Mouse (Mus musculus) heart, embryonic 11.5 days (tissue): ENCODE measurements at regions not wholly inside any gene's neighbourhood (a gene's known extent, or its start where the extent isn't known, plus 50 kb on each side); places are given as distances from the start of the nearest gene placed in this dataset.
A peak's percentile ranks its signal among the peaks of the same experiment; 100 is the strongest.

Experiments used
- ATAC-seq: fragments of 200-750 bp; cut with Nextera tagmentation; replicated peaks from 2 replicates; pipeline ENCODE4 v1.8.0; 2017; ENCODE audit warnings: moderate library complexity; ENCODE audit not compliant: insufficient number of reproducible peaks, low FRiP score, low TSS enrichment
- H3K27ac ChIP-seq: fragments of 300-500 bp; sonication (generic); 2 replicates; pipeline ENCODE4 v1.5.1; 2014; ENCODE audit warnings: mild to moderate bottlenecking, low read depth, low read length
- H3K27me3 ChIP-seq: fragments of 300-500 bp; sonication (generic); 2 replicates; pipeline ENCODE4 v1.6.1; 2014; ENCODE audit warnings: mild to moderate bottlenecking, low read length, mixed read lengths; ENCODE audit not compliant: control insufficient read depth, insufficient read depth
- H3K36me3 ChIP-seq: fragments of 300-500 bp; sonication (generic); 2 replicates; pipeline ENCODE4 v1.6.1; 2014; ENCODE audit warnings: mild to moderate bottlenecking, low read length, moderate library complexity, mixed read lengths; ENCODE audit not compliant: control insufficient read depth, insufficient read depth
- H3K4me1 ChIP-seq: fragments of 300-500 bp; sonication (generic); 2 replicates; pipeline ENCODE4 v1.6.1; 2014; ENCODE audit warnings: low read length; ENCODE audit not compliant: control insufficient read depth, insufficient read depth
- H3K4me2 ChIP-seq: fragments of 300-500 bp; sonication (generic); 2 replicates; pipeline ENCODE4 v1.6.1; 2014; ENCODE audit warnings: mild to moderate bottlenecking, moderate library complexity
- H3K4me3 ChIP-seq: fragments of 300-500 bp; sonication (generic); 2 replicates; pipeline ENCODE4 v1.5.1; 2014; ENCODE audit warnings: low read depth, low read length
- H3K9ac ChIP-seq: fragments of 300-500 bp; sonication (generic); 2 replicates; pipeline ENCODE4 v1.6.1; 2014; ENCODE audit warnings: mild to moderate bottlenecking, low read depth, low read length, moderate library complexity
- H3K9me3 ChIP-seq: fragments of 300-500 bp; sonication (generic); replicated peaks from 2 replicates; pipeline ENCODE4 v1.6.1; 2016; ENCODE audit warnings: low read length; ENCODE audit not compliant: control insufficient read depth
- WGBS: fragments of 180-500 bp; shearing (Covaris S2); extraction: QIAGEN DNeasy Blood & Tissue Kit; methylation state at CpG from one replicate; pipeline ENCODE4 v1.1.7; 2014; ENCODE audit not compliant: insufficient replicate concordance; 5-methylcytosine and 5-hydroxymethylcytosine counted together

DNA sequence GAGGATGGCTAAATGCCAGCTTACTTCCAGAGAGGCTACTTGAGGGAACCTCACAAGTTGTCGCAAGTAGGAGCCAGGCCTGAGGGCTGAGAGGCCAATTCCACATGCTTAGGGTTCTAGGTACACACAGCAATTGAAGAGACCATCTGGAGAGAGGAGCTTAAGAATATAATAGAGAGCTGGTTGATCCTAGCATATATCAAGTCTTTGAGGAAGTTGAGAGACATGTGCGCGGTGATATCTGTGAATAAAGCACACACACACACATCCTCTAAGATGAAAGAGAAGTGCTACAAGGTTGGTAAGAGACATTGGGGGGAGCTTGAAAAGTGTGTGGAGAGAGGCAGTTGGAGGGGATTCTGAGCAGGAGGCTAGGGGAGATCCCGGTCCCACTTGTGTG is 189.5 kb downstream of the Zfp462 start:
- Histone ChIP-seq H3K27ac (no peak overlapping the region), H3K4me1 (peaks cover 3% of the 10 kb centered on the region; the same call in 1 of the 2 replicates), H3K36me3 (no peaks in the 10 kb centered on the region), H3K9me3 (no peaks in the 10 kb centered on the region; the same call in 1 of the 2 replicates), H3K9ac (no peak overlapping the region), H3K4me3 (no peak overlapping the region), H3K4me2 (no peak overlapping the region), H3K27me3 (no peaks in the 10 kb centered on the region)
- ATAC-seq = no peak
- 90% methylated on average over 4 of the region's 4 CpGs for WGBS

DNA sequence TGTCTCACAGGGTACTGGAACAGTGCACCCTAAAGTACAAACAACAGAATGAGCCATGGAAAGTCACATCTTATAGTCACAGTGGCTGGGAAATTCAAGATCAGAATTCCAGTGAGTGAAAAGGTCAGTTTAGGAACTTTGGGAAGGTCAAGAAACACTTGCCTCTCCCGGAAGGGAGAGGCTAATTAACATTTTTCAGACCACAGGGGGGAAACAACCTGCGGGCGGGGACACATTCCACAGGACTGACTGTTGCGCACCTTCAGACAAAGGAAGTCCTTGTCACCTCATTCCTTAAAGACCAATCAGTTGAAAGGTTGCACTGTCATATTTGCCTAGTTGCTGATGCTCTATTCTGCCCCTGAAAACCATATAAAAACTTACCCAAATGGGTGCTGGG is 189.9 kb downstream of the Zfp462 start:
- WGBS = 67% methylated on average over 4 of the region's 4 CpGs
- peaks cover 3% of the 10 kb centered on the region; the same call in 1 of the 2 replicates for H3K4me1 ChIP-seq
- H3K4me3 ChIP-seq = no peak overlapping the region
- no peaks in the 10 kb centered on the region; the same call in 1 of the 2 replicates for H3K9me3 ChIP-seq
- ATAC-seq = no peak
- no peak overlapping the region for H3K27ac ChIP-seq
- H3K36me3 ChIP-seq = no peaks in the 10 kb centered on the region
- no peak overlapping the region for H3K9ac ChIP-seq
- H3K4me2 ChIP-seq = no peak overlapping the region
- H3K27me3 ChIP-seq = no peaks in the 10 kb centered on the region

GRCm38 (mm10) chr4:55136283-55136682 is 191.4 kb downstream of the Zfp462 start:
- Histone ChIP-seq H3K36me3 (no peaks in the 10 kb centered on the region), H3K9ac (no peak overlapping the region), H3K27ac (no peak overlapping the region), H3K27me3 (no peaks in the 10 kb centered on the region), H3K9me3 (no peaks in the 10 kb centered on the region; the same call in 1 of the 2 replicates), H3K4me2 (peak overlapping the region; percentile 27), H3K4me3 (no peak overlapping the region), H3K4me1 (peaks cover 3% of the 10 kb centered on the region)
- 14% methylated on average over 9 of the region's 9 CpGs for WGBS
- ATAC-seq = no peak

GRCm38 (mm10) chr4:55137781-55138394 is 193.0 kb downstream of the Zfp462 start:
- WGBS = 87% methylated on average over 2 of the region's 2 CpGs

GRCm38 (mm10) chr4:55141317-55141716 is 196.5 kb downstream of the Zfp462 start:
- Histone ChIP-seq H3K27ac (no peak overlapping the region), H3K27me3 (no peaks in the 10 kb centered on the region), H3K4me2 (no peak overlapping the region), H3K9me3 (no peaks in the 10 kb centered on the region; the same call in 1 of the 2 replicates), H3K36me3 (no peaks in the 10 kb centered on the region), H3K9ac (no peak overlapping the region), H3K4me3 (no peak overlapping the region), H3K4me1 (peaks cover 11% of the 10 kb centered on the region)
- no peak for ATAC-seq

More at GRCm38 (mm10) chr4:55137781-55138394, 193.0 kb downstream of the Zfp462 start:
- Histone ChIP-seq H3K36me3 (no peaks in the 10 kb centered on the region), H3K4me2 (no peak overlapping the region), H3K9me3 (no peaks in the 10 kb centered on the region; the same call in 1 of the 2 replicates), H3K4me1 (peaks cover 12% of the 10 kb centered on the region), H3K27ac (no peak overlapping the region), H3K9ac (no peak overlapping the region), H3K27me3 (no peaks in the 10 kb centered on the region), H3K4me3 (no peak overlapping the region)
- no peak for ATAC-seq

- no peaks in the 10 kb centered on the region for H3K27me3 ChIP-seq
- H3K4me3 ChIP-seq = no peak overlapping the region
- peaks cover 9% of the 10 kb centered on the region for H3K4me1 ChIP-seq
- 47% methylated on average over 8 of the region's 8 CpGs for WGBS
- H3K27ac ChIP-seq = peak overlapping the region; percentile 58
- H3K9me3 ChIP-seq = no peaks in the 10 kb centered on the region; the same call in 1 of the 2 replicates
- no peak overlapping the region for H3K9ac ChIP-seq
- ATAC-seq = no peak; the same call in 1 of the 2 replicates
- H3K36me3 ChIP-seq = no peaks in the 10 kb centered on the region
- H3K4me2 ChIP-seq = no peak overlapping the region
Observed at GRCm38 (mm10) chr4:55141923-55142732, 197.3 kb downstream of the Zfp462 start.

DNA sequence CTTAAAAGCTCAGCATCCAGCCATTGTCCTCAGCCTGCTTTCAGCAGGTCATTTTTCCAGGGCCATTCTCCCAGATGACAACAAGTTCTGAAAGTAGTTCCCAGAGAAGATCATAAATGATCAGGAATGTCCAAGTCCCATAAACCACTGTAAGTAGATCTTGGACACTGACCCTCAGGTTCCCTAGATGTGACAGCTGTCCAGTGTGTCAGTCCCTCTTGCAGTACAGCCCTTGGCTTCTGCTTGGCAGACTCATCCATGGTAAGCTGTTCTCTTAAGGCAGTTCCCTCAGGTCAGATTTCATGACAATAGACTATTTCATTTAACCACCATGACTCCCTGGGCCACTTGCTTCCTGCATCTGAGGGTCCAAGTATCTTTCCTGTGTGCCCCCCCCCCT is 198.6 kb downstream of the Zfp462 start:
- Histone ChIP-seq H3K27ac (no peak overlapping the region), H3K9ac (no peak overlapping the region), H3K4me1 (peaks cover 9% of the 10 kb centered on the region), H3K4me3 (no peak overlapping the region), H3K9me3 (no peaks in the 10 kb centered on the region), H3K4me2 (no peak overlapping the region), H3K27me3 (no peaks in the 10 kb centered on the region), H3K36me3 (no peaks in the 10 kb centered on the region)
- ATAC-seq = no peak

- 89% methylated on average over 1 of the region's 1 CpGs for WGBS
- Histone ChIP-seq H3K27ac (no peak overlapping the region), H3K4me3 (no peak overlapping the region), H3K36me3 (no peaks in the 10 kb centered on the region), H3K9ac (no peak overlapping the region), H3K4me1 (peaks cover 9% of the 10 kb centered on the region), H3K27me3 (no peaks in the 10 kb centered on the region), H3K9me3 (no peaks in the 10 kb centered on the region), H3K4me2 (no peak overlapping the region)
- ATAC-seq = no peak
Observed at GRCm38 (mm10) chr4:55144995-55145394, 200.1 kb downstream of the Zfp462 start.
